Mouse (Mus musculus): ENCODE measurements around the gene Casz1. TPM values are rescaled to one million over a fixed set of nuclear protein-coding genes. Genes with fewer than 3 reads are reported as not detected.

The Casz1 gene
- total RNA-seq, 2 experiments from 2014 or later = 0.55 to 0.75 TPM

- no peak for ATAC-seq (replicated peaks; ENCODE audit: low FRiP score, low TSS enrichment, poor library complexity, severe bottlenecking)
These were observed 32.8 kb downstream of the Casz1 start for GRCm38 (mm10) chr4:148837046-148837445.

- ATAC-seq (replicated peaks; ENCODE audit: low FRiP score, low TSS enrichment, poor library complexity, severe bottlenecking) = no peak
These were observed 33.4 kb downstream of the Casz1 start for GRCm38 (mm10) chr4:148837644-148838043.

- no peak for ATAC-seq (replicated peaks; ENCODE audit: low FRiP score, low TSS enrichment, poor library complexity, severe bottlenecking)
These were observed 38.1 kb downstream of the Casz1 start for GRCm38 (mm10) chr4:148842302-148842701.

- ATAC-seq (replicated peaks; ENCODE audit: low FRiP score, low TSS enrichment, poor library complexity, severe bottlenecking) = no peak
These were observed 40.7 kb downstream of the Casz1 start for GRCm38 (mm10) chr4:148844921-148845320.

GRCm38 (mm10) chr4:148846203-148846602, 42.0 kb downstream of the Casz1 start:
- no peak for ATAC-seq (replicated peaks; ENCODE audit: low FRiP score, low TSS enrichment, poor library complexity, severe bottlenecking)

GRCm38 (mm10) chr4:148846724-148847123, 42.5 kb downstream of the Casz1 start:
- ATAC-seq (replicated peaks; ENCODE audit: low FRiP score, low TSS enrichment, poor library complexity, severe bottlenecking) = no peak

- no peak for ATAC-seq (replicated peaks; ENCODE audit: low FRiP score, low TSS enrichment, poor library complexity, severe bottlenecking)
These were observed 43.4 kb downstream of the Casz1 start for GRCm38 (mm10) chr4:148847636-148848035.

- no peak for ATAC-seq (replicated peaks; ENCODE audit: low FRiP score, low TSS enrichment, poor library complexity, severe bottlenecking)
These were observed 45.2 kb downstream of the Casz1 start for GRCm38 (mm10) chr4:148849437-148849836.

GRCm38 (mm10) chr4:148853057-148853456, 48.8 kb downstream of the Casz1 start:
- ATAC-seq (replicated peaks; ENCODE audit: low FRiP score, low TSS enrichment, poor library complexity, severe bottlenecking) = no peak

- ATAC-seq (replicated peaks; ENCODE audit: low FRiP score, low TSS enrichment, poor library complexity, severe bottlenecking) = no peak
These were observed 49.9 kb downstream of the Casz1 start for GRCm38 (mm10) chr4:148854093-148854492.

- no peak for ATAC-seq (replicated peaks; ENCODE audit: low FRiP score, low TSS enrichment, poor library complexity, severe bottlenecking)
These were observed 51.3 kb downstream of the Casz1 start for GRCm38 (mm10) chr4:148855527-148855926.

- ATAC-seq (replicated peaks; ENCODE audit: low FRiP score, low TSS enrichment, poor library complexity, severe bottlenecking) = no peak
These were observed 52.0 kb downstream of the Casz1 start for GRCm38 (mm10) chr4:148856216-148856615.

GRCm38 (mm10) chr4:148857398-148858084, 53.3 kb downstream of the Casz1 start:
- ATAC-seq (replicated peaks; ENCODE audit: low FRiP score, low TSS enrichment, poor library complexity, severe bottlenecking) = no peak

- ATAC-seq (replicated peaks; ENCODE audit: low FRiP score, low TSS enrichment, poor library complexity, severe bottlenecking) = no peak
These were observed 54.0 kb downstream of the Casz1 start for GRCm38 (mm10) chr4:148858194-148858593.

- ATAC-seq (replicated peaks; ENCODE audit: low FRiP score, low TSS enrichment, poor library complexity, severe bottlenecking) = no peak
These were observed 55.2 kb downstream of the Casz1 start for GRCm38 (mm10) chr4:148859415-148859814.

GRCm38 (mm10) chr4:148859906-148860491, 55.8 kb downstream of the Casz1 start:
- no peak for ATAC-seq (replicated peaks; ENCODE audit: low FRiP score, low TSS enrichment, poor library complexity, severe bottlenecking)

- no peak for ATAC-seq (replicated peaks; ENCODE audit: low FRiP score, low TSS enrichment, poor library complexity, severe bottlenecking)
These were observed 56.4 kb downstream of the Casz1 start for GRCm38 (mm10) chr4:148860636-148861035.

- no peak for ATAC-seq (replicated peaks; ENCODE audit: low FRiP score, low TSS enrichment, poor library complexity, severe bottlenecking)
These were observed 62.7 kb downstream of the Casz1 start for GRCm38 (mm10) chr4:148866812-148867470.

- ATAC-seq (replicated peaks; ENCODE audit: low FRiP score, low TSS enrichment, poor library complexity, severe bottlenecking) = no peak
These were observed 63.6 kb downstream of the Casz1 start for GRCm38 (mm10) chr4:148867721-148868397.

GRCm38 (mm10) chr4:148869566-148869965, 65.3 kb downstream of the Casz1 start:
- ATAC-seq (replicated peaks; ENCODE audit: low FRiP score, low TSS enrichment, poor library complexity, severe bottlenecking) = no peak

All from megakaryocyte-erythroid progenitor cell, adult 5-6 weeks (primary cell).